Mouse (Mus musculus): ENCODE results near the gene Egflam. TPM values are rescaled to one million over a fixed set of nuclear protein-coding genes. Genes with fewer than 3 reads are reported as not detected.

The Egflam gene
- polyA plus RNA-seq, 1 experiment from 2014 or later = 13.5 TPM

GRCm38 (mm10) chr15:7383349-7383748 is 14.8 kb downstream of the Egflam start:
- DNase-seq (ENCODE audit: low spot score) = no peak
- H3K27me3 ChIP-seq (ENCODE audit: control insufficient read depth, insufficient read depth, low read length) = no peaks in the 10 kb centered on the region
- H3K36me3 ChIP-seq (ENCODE audit: control insufficient read depth, insufficient read depth, low read length) = no peaks in the 10 kb centered on the region
- H3K27ac ChIP-seq (replicated peaks; ENCODE audit: low read depth, low read length) = no peak overlapping the region
- WGBS = 89% methylated on average over 4 of the region's 4 CpGs
- no peak overlapping the region for H3K4me3 ChIP-seq (ENCODE audit: low read depth, low read length)
- H3K4me1 ChIP-seq (ENCODE audit: control insufficient read depth, insufficient read depth, low read length) = 0 out of 2 replicates have a peak, but pooled peaks cover 5% of the 10 kb centered on the region
- H3K9ac ChIP-seq (ENCODE audit: low read length) = no peak overlapping the region
- H3K9me3 ChIP-seq (ENCODE audit: control insufficient read depth, low read length) = no peaks in the 10 kb centered on the region
- no peak for ATAC-seq (ENCODE audit: insufficient number of reproducible peaks, low FRiP score, low TSS enrichment, low read depth)
- no peak overlapping the region for H3K4me2 ChIP-seq (ENCODE audit: low read depth, severe bottlenecking)

GRCm38 (mm10) chr15:7382457-7382856 is 15.7 kb downstream of the Egflam start:
- no peak overlapping the region for H3K4me2 ChIP-seq (ENCODE audit: low read depth, severe bottlenecking)
- 0 out of 2 replicates have a peak, but pooled peaks cover 5% of the 10 kb centered on the region for H3K4me1 ChIP-seq (ENCODE audit: control insufficient read depth, insufficient read depth, low read length)
- H3K9me3 ChIP-seq (ENCODE audit: control insufficient read depth, low read length) = no peaks in the 10 kb centered on the region
- ATAC-seq (ENCODE audit: insufficient number of reproducible peaks, low FRiP score, low TSS enrichment, low read depth) (0 out of 2 replicates have a peak, but pooled peaks have one; percentile 65), DNase-seq (ENCODE audit: low spot score) (peak; percentile 50)
- H3K4me3 ChIP-seq (ENCODE audit: low read depth, low read length) = no peak overlapping the region
- no peaks in the 10 kb centered on the region for H3K36me3 ChIP-seq (ENCODE audit: control insufficient read depth, insufficient read depth, low read length)
- H3K27me3 ChIP-seq (ENCODE audit: control insufficient read depth, insufficient read depth, low read length) = no peaks in the 10 kb centered on the region
- H3K27ac ChIP-seq (replicated peaks; ENCODE audit: low read depth, low read length) = 0 out of 2 replicates have a peak overlapping the region, but pooled peaks have one; percentile 1
- H3K9ac ChIP-seq (ENCODE audit: low read length) = no peak overlapping the region
- WGBS = 26% methylated on average over 10 of the region's 10 CpGs

- 93% methylated on average over 1 of the region's 1 CpGs for WGBS
- Histone ChIP-seq H3K27ac (replicated peaks; ENCODE audit: low read depth, low read length) (no peak overlapping the region), H3K9me3 (ENCODE audit: control insufficient read depth, low read length) (no peaks in the 10 kb centered on the region), H3K4me2 (ENCODE audit: low read depth, severe bottlenecking) (no peak overlapping the region), H3K9ac (ENCODE audit: low read length) (no peak overlapping the region), H3K27me3 (ENCODE audit: control insufficient read depth, insufficient read depth, low read length) (no peaks in the 10 kb centered on the region), H3K4me1 (ENCODE audit: control insufficient read depth, insufficient read depth, low read length) (no peaks in the 10 kb centered on the region), H3K4me3 (ENCODE audit: low read depth, low read length) (no peak overlapping the region), H3K36me3 (ENCODE audit: control insufficient read depth, insufficient read depth, low read length) (no peaks in the 10 kb centered on the region)
- no peak for ATAC-seq (ENCODE audit: insufficient number of reproducible peaks, low FRiP score, low TSS enrichment, low read depth)
- DNase-seq (ENCODE audit: low spot score) = no peak
Observed at GRCm38 (mm10) chr15:7352635-7353051, 45.6 kb downstream of the Egflam start.

- H3K4me1 ChIP-seq (ENCODE audit: control insufficient read depth, insufficient read depth, low read length) = no peaks in the 10 kb centered on the region
- H3K36me3 ChIP-seq (ENCODE audit: control insufficient read depth, insufficient read depth, low read length) = no peaks in the 10 kb centered on the region
- H3K9me3 ChIP-seq (ENCODE audit: control insufficient read depth, low read length) = no peaks in the 10 kb centered on the region
- ATAC-seq (ENCODE audit: insufficient number of reproducible peaks, low FRiP score, low TSS enrichment, low read depth) (no peak), DNase-seq (ENCODE audit: low spot score) (no peak)
- H3K9ac ChIP-seq (ENCODE audit: low read length) = no peak overlapping the region
- WGBS = 69% methylated on average over 5 of the region's 5 CpGs
- H3K4me2 ChIP-seq (ENCODE audit: low read depth, severe bottlenecking) = no peak overlapping the region
- no peak overlapping the region for H3K27ac ChIP-seq (replicated peaks; ENCODE audit: low read depth, low read length)
- H3K4me3 ChIP-seq (ENCODE audit: low read depth, low read length) = no peak overlapping the region
- H3K27me3 ChIP-seq (ENCODE audit: control insufficient read depth, insufficient read depth, low read length) = no peaks in the 10 kb centered on the region
Observed at GRCm38 (mm10) chr15:7340703-7341309, 57.4 kb downstream of the Egflam start.

GRCm38 (mm10) chr15:7334517-7335298 is 63.5 kb downstream of the Egflam start:
- no peak overlapping the region for H3K9ac ChIP-seq (ENCODE audit: low read length)
- no peak for ATAC-seq (ENCODE audit: insufficient number of reproducible peaks, low FRiP score, low TSS enrichment, low read depth)
- H3K27me3 ChIP-seq (ENCODE audit: control insufficient read depth, insufficient read depth, low read length) = no peaks in the 10 kb centered on the region
- H3K4me2 ChIP-seq (ENCODE audit: low read depth, severe bottlenecking) = no peak overlapping the region
- H3K4me1 ChIP-seq (ENCODE audit: control insufficient read depth, insufficient read depth, low read length) = no peaks in the 10 kb centered on the region
- H3K4me3 ChIP-seq (ENCODE audit: low read depth, low read length) = no peak overlapping the region
- 88% methylated on average over 11 of the region's 11 CpGs for WGBS
- H3K9me3 ChIP-seq (ENCODE audit: control insufficient read depth, low read length) = no peaks in the 10 kb centered on the region
- no peaks in the 10 kb centered on the region for H3K36me3 ChIP-seq (ENCODE audit: control insufficient read depth, insufficient read depth, low read length)
- no peak overlapping the region for H3K27ac ChIP-seq (replicated peaks; ENCODE audit: low read depth, low read length)
- no peak for DNase-seq (ENCODE audit: low spot score)

GRCm38 (mm10) chr15:7332875-7333274 is 65.3 kb downstream of the Egflam start:
- 94% methylated on average over 1 of the region's 1 CpGs for WGBS
- H3K4me1 ChIP-seq (ENCODE audit: control insufficient read depth, insufficient read depth, low read length) = no peaks in the 10 kb centered on the region
- H3K4me2 ChIP-seq (ENCODE audit: low read depth, severe bottlenecking) = no peak overlapping the region
- H3K27ac ChIP-seq (replicated peaks; ENCODE audit: low read depth, low read length) = no peak overlapping the region
- no peaks in the 10 kb centered on the region for H3K9me3 ChIP-seq (ENCODE audit: control insufficient read depth, low read length)
- no peaks in the 10 kb centered on the region for H3K36me3 ChIP-seq (ENCODE audit: control insufficient read depth, insufficient read depth, low read length)
- no peak for ATAC-seq (ENCODE audit: insufficient number of reproducible peaks, low FRiP score, low TSS enrichment, low read depth)
- DNase-seq (ENCODE audit: low spot score) = no peak
- no peak overlapping the region for H3K4me3 ChIP-seq (ENCODE audit: low read depth, low read length)
- H3K27me3 ChIP-seq (ENCODE audit: control insufficient read depth, insufficient read depth, low read length) = no peaks in the 10 kb centered on the region
- no peak overlapping the region for H3K9ac ChIP-seq (ENCODE audit: low read length)

GRCm38 (mm10) chr15:7322599-7323311 is 75.4 kb downstream of the Egflam start:
- no peaks in the 10 kb centered on the region for H3K9me3 ChIP-seq (ENCODE audit: control insufficient read depth, low read length)
- H3K27me3 ChIP-seq (ENCODE audit: control insufficient read depth, insufficient read depth, low read length) = no peaks in the 10 kb centered on the region
- no peak overlapping the region for H3K4me3 ChIP-seq (ENCODE audit: low read depth, low read length)
- H3K36me3 ChIP-seq (ENCODE audit: control insufficient read depth, insufficient read depth, low read length) = no peaks in the 10 kb centered on the region
- H3K9ac ChIP-seq (ENCODE audit: low read length) = no peak overlapping the region
- no peak for DNase-seq (ENCODE audit: low spot score)
- H3K4me2 ChIP-seq (ENCODE audit: low read depth, severe bottlenecking) = no peak overlapping the region
- no peaks in the 10 kb centered on the region for H3K4me1 ChIP-seq (ENCODE audit: control insufficient read depth, insufficient read depth, low read length)
- H3K27ac ChIP-seq (replicated peaks; ENCODE audit: low read depth, low read length) = no peak overlapping the region
- ATAC-seq (ENCODE audit: insufficient number of reproducible peaks, low FRiP score, low TSS enrichment, low read depth) = no peak
- 80% methylated on average over 2 of the region's 2 CpGs for WGBS

GRCm38 (mm10) chr15:7320901-7321300 is 77.3 kb downstream of the Egflam start:
- whole genome bisulfite sequencing = 71% methylated on average over 4 of the region's 4 CpGs
- no peak overlapping the region for H3K9ac ChIP-seq (ENCODE audit: low read length)
- no peak for DNase-seq (ENCODE audit: low spot score)
- H3K27ac ChIP-seq (replicated peaks; ENCODE audit: low read depth, low read length) = no peak overlapping the region
- H3K4me2 ChIP-seq (ENCODE audit: low read depth, severe bottlenecking) = no peak overlapping the region
- H3K4me1 ChIP-seq (ENCODE audit: control insufficient read depth, insufficient read depth, low read length) = no peaks in the 10 kb centered on the region
- no peaks in the 10 kb centered on the region for H3K27me3 ChIP-seq (ENCODE audit: control insufficient read depth, insufficient read depth, low read length)
- no peak overlapping the region for H3K4me3 ChIP-seq (ENCODE audit: low read depth, low read length)
- ATAC-seq (ENCODE audit: insufficient number of reproducible peaks, low FRiP score, low TSS enrichment, low read depth) = no peak
- no peaks in the 10 kb centered on the region for H3K9me3 ChIP-seq (ENCODE audit: control insufficient read depth, low read length)
- H3K36me3 ChIP-seq (ENCODE audit: control insufficient read depth, insufficient read depth, low read length) = no peaks in the 10 kb centered on the region

Data from limb, embryonic 11.5 days (tissue).